Mouse (Mus musculus) kidney, embryonic 16.5 days (tissue): ENCODE results near the gene Tmem229a. TPM values are rescaled to one million over a fixed set of nuclear protein-coding genes. Genes with fewer than 3 reads are reported as not detected.
A peak's percentile ranks its signal among the peaks of the same experiment; 100 is the strongest.

Experiments
- ATAC-seq: fragments of 200-750 bp; cut with Nextera tagmentation; 2 replicates; pipeline ENCODE4 v1.8.0; 2017; ENCODE audit warnings: moderate TSS enrichment; ENCODE audit not compliant: low FRiP score, low TSS enrichment
- H3K27ac ChIP-seq: fragments of 300-500 bp; sonication (generic); 2 replicates; pipeline ENCODE4 v1.5.1; 2014; ENCODE audit warnings: low read length
- H3K27me3 ChIP-seq: fragments of 300-500 bp; sonication (generic); 2 replicates; pipeline ENCODE4 v1.6.1; 2014; ENCODE audit warnings: low read length, control low read depth, mixed read lengths; ENCODE audit not compliant: insufficient read depth
- H3K36me3 ChIP-seq: fragments of 300-500 bp; sonication (generic); 2 replicates; pipeline ENCODE4 v1.6.1; 2014; ENCODE audit warnings: low read length, control low read depth, mixed read lengths; ENCODE audit not compliant: insufficient read depth
- H3K4me1 ChIP-seq: fragments of 300-500 bp; sonication (generic); 2 replicates; pipeline ENCODE4 v1.6.1; 2014; ENCODE audit warnings: low read length, control low read depth, mixed read lengths; ENCODE audit not compliant: insufficient read depth
- H3K4me2 ChIP-seq: fragments of 300-500 bp; sonication (generic); replicated peaks from 2 replicates; pipeline ENCODE4 v1.6.1; 2014; ENCODE audit warnings: low read depth, low read length
- H3K4me3 ChIP-seq: fragments of 300-500 bp; sonication (generic); 2 replicates; pipeline ENCODE4 v1.5.1; 2014; ENCODE audit warnings: mild to moderate bottlenecking, low read length
- H3K9ac ChIP-seq: fragments of 300-500 bp; sonication (generic); replicated peaks from 2 replicates; pipeline ENCODE4 v1.6.1; 2014; ENCODE audit warnings: low read length
- H3K9me3 ChIP-seq: fragments of 300-500 bp; sonication (generic); 2 replicates; pipeline ENCODE4 v1.6.1; 2016; ENCODE audit warnings: low read length, control low read depth
- WGBS: fragments of 180-500 bp; shearing (Covaris S2); extraction: QIAGEN DNeasy Blood & Tissue Kit; methylation state at CpG from one replicate; pipeline ENCODE4 v1.1.7; 2014; 5-methylcytosine and 5-hydroxymethylcytosine counted together
- polyA plus RNA-seq: library from polyadenylated mRNA; unstranded; fragments of >200 nt; fragmentation: Nextera tagmentation; extraction: Ambion mirVana; gene quantifications from 2 replicates; pipeline ENCODE4 v1.2.1, GENCODE M21; 2015

The Tmem229a gene
- polyA plus RNA-seq, 1 experiment from 2014 or later, result 11.3 TPM

DNA sequence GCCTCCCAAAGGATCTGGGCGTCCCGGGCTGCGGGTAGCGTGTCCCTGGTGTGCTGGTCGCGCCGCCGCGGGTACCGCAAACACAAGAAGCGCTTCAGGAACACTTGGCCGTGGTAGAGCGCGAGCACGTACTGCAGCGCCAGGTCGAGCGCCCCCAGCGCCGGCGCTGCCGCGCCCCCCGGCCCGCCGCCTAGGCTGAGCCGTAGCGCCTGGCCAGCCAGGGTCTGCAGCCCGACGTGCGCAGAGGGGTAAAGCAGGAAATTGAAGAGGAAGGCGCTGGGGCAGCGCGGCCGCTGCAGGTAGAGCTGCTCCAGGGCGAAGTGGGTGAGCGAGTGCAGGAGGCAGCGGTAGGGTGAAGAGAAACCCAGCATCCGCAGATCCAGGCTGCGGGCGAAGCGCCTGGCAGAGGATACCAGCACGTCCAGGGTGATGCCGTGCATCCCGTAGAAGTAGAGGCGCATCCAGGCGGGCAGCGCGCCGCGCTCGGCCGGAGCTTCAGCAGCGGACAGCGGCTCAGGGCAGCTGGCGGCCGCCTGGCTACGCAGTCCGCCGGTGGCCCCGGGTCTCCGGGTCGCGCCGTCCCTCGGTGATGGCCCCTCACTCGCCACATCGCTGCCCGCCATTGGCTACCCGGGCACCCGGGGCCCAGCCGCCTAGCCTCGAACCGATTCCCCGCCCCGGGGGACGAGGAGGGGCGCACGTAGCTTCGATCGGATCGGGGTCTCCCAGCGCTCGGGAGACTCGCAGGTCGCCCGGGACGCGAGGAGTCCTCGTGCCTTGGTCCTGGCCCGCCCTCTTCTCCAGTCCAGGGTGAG lies 759 bp downstream of the Tmem229a start:
- Histone ChIP-seq H3K27me3 (peaks cover 15% of the 10 kb centered on the region; the same call in 1 of the 2 replicates), H3K4me1 (peaks cover 7% of the 10 kb centered on the region; the same call in 1 of the 2 replicates), H3K9ac (peak overlapping the region; percentile 72), H3K4me2 (peak overlapping the region; percentile 98), H3K36me3 (no peaks in the 10 kb centered on the region), H3K9me3 (no peaks in the 10 kb centered on the region), H3K27ac (peak overlapping the region; percentile 87), H3K4me3 (peak overlapping the region; percentile 67)
- under 1% methylated on average over 86 of the region's 91 CpGs for WGBS
- ATAC-seq, result peak; percentile 79

DNA sequence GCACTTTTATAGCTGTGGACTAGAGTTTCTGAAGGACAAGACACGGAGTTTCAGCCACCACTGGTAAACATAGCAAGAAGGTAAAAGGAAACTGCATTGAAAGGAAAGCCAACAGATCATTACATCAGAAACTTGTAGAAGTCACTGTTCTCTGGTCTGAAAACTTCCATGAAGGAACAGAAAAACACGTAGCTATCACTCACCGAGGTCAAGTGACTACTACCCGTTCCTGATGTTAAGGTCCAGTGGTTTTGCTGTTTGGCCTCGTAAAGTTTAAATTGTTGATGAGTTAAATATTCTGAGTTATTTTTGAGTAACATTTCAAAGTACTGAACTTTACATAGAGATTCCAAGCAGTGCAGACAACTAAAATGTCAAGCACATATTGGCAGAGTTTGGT lies 2.0 kb downstream of the Tmem229a start:
- Histone ChIP-seq H3K9ac (0 out of 2 replicates have a peak overlapping the region, but pooled peaks have one; percentile 41), H3K36me3 (no peaks in the 10 kb centered on the region), H3K9me3 (no peaks in the 10 kb centered on the region), H3K4me3 (peak overlapping the region; percentile 67), H3K4me2 (peak overlapping the region; percentile 98), H3K27me3 (peaks cover 15% of the 10 kb centered on the region; the same call in 1 of the 2 replicates), H3K27ac (no peak overlapping the region), H3K4me1 (peaks cover 7% of the 10 kb centered on the region; the same call in 1 of the 2 replicates)
- ATAC-seq, result no peak
- 39% methylated on average over 5 of the region's 5 CpGs for WGBS

DNA sequence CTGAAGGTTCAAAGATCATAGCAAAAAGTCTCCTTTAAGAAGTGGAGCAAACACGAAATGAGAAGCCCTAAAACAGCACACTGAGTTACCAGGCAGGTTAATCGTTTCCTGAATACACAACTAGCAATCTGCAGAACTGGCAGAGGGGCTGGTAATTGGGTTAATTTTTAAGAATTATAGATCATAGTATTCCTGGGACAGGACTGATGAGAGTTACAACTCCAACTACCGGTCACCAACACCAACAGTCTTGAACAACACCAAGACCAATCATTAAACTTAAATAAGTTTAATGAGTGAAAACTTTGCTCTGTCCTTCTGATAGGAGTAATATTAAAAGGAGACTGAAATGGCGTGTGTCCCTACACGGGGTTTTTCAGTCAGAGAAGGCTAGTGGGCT lies 3.8 kb downstream of the Tmem229a start:
- Histone ChIP-seq H3K27ac (peak overlapping the region; percentile 46; the same call in 1 of the 2 replicates), H3K9me3 (no peaks in the 10 kb centered on the region), H3K36me3 (no peaks in the 10 kb centered on the region), H3K4me3 (peak overlapping the region; percentile 21), H3K27me3 (peaks cover 15% of the 10 kb centered on the region; the same call in 1 of the 2 replicates), H3K4me1 (peaks cover 7% of the 10 kb centered on the region; the same call in 1 of the 2 replicates), H3K9ac (no peak overlapping the region), H3K4me2 (peak overlapping the region; percentile 98)
- ATAC-seq, result peak; percentile 6; the same call in 1 of the 2 replicates
- 56% methylated on average over 5 of the region's 5 CpGs for WGBS

DNA sequence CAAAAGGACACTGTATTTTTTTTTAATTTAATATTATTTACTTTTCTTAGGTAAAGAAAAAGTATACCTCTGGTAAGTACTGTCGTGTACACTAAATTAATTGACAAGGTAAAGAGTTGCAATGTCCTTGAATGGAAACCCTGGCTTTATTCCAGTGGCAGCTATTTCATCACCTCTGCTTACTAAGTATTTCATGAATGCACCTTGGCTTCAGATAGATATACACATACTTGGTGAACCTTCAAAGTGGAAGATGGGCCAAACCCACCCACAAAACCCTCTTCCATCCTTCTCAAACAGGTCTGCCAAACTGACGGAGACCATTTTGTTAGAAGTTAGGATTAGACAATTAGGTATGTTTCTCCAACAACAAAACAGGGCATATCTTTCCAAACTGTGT lies 5.4 kb downstream of the Tmem229a start:
- ATAC-seq, result no peak
- Histone ChIP-seq H3K36me3 (no peaks in the 10 kb centered on the region), H3K9ac (no peak overlapping the region), H3K4me3 (no peak overlapping the region), H3K27ac (no peak overlapping the region), H3K4me2 (no peak overlapping the region), H3K4me1 (no peaks in the 10 kb centered on the region), H3K27me3 (peaks cover 15% of the 10 kb centered on the region; the same call in 1 of the 2 replicates), H3K9me3 (no peaks in the 10 kb centered on the region)
- WGBS, result 91% methylated on average over 2 of the region's 2 CpGs

DNA sequence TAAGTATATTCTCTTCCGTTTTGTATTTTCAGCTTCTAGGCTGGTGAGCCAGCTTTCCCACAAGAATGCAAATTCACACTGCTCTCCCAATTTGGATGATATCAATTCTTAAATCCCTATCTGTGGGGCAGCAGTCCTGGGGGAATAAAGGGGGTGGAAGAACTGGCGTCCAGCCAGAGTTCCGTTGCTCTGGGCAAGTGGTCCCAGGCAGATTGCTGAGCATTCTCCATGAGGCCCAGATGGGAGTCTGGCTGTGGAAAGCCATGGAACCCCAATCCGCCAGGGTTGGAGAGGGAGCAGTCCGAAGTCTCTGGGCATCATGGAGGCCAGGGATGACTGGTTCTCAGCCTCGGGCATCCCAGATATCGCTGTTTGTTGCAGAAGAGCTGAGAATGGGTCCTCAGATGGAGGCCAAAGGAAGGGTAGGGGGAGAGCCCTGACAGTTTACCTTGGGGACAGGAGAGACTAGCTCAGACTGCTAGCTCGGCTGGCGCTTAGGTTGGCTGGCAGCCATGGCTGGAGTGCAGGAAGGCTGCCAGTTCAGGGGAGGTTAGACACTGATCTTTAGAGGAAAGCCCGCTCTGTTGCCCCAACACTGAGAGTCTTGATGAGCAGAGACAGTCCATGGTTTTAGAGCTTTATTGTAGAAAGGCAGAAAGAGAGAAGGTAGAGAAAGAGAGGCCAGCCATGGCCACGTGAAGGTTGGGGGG lies 30.9 kb downstream of the Tmem229a start:
- H3K9me3 ChIP-seq, result peaks cover 9% of the 10 kb centered on the region
- no peak overlapping the region for H3K4me3 ChIP-seq
- WGBS, result 89% methylated on average over 11 of the region's 11 CpGs
- no peaks in the 10 kb centered on the region for H3K36me3 ChIP-seq
- no peak overlapping the region for H3K4me2 ChIP-seq
- no peak overlapping the region for H3K27ac ChIP-seq
- no peaks in the 10 kb centered on the region for H3K27me3 ChIP-seq
- ATAC-seq, result no peak
- H3K9ac ChIP-seq, result no peak overlapping the region
- no peaks in the 10 kb centered on the region for H3K4me1 ChIP-seq

DNA sequence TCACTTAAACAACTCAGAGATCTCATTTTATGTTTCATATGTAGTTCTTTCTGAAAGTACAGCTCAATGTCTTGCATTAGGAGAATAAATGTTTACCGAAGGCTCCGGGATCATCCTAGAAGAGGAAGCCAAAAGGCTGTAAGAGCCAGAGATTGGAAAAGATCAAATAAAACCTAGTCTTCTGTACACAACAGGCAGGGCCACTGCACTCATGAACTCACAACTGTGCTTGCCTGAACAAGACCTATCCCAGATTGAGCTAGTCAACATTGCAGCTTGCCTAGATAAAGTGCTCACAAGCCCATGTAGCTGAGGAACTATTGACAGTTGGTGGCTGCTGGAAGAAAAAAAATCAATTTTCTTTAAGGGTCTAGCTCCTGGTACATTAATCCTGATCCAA lies 42.5 kb downstream of the Tmem229a start:
- H3K9ac ChIP-seq, result no peak overlapping the region
- H3K27me3 ChIP-seq, result no peaks in the 10 kb centered on the region
- no peaks in the 10 kb centered on the region for H3K36me3 ChIP-seq
- WGBS, result 89% methylated on average over 2 of the region's 2 CpGs
- H3K9me3 ChIP-seq, result no peaks in the 10 kb centered on the region
- H3K4me1 ChIP-seq, result no peaks in the 10 kb centered on the region
- ATAC-seq, result no peak
- no peak overlapping the region for H3K27ac ChIP-seq
- no peak overlapping the region for H3K4me2 ChIP-seq
- H3K4me3 ChIP-seq, result no peak overlapping the region

DNA sequence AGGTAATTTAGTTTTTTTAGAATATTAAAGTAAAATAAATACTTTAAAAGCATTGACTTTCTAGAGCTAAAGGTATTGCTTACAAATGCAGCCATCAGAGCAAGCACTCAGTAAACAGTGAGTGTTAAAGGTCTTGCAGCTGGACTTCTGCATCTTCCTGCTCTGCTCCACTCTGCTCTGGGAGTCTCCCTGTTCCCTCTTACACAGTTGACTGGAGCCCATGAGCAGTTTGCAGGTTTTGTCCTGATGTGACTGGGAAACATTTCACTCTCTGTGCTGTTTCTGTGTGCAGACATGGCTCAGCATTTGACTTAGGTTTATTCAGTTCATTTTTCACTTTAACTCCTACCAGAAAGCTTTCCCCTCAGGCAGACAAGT lies 45.4 kb downstream of the Tmem229a start:
- peak; percentile 61; the same call in 1 of the 2 replicates for ATAC-seq
- H3K4me2 ChIP-seq, result no peak overlapping the region

DNA sequence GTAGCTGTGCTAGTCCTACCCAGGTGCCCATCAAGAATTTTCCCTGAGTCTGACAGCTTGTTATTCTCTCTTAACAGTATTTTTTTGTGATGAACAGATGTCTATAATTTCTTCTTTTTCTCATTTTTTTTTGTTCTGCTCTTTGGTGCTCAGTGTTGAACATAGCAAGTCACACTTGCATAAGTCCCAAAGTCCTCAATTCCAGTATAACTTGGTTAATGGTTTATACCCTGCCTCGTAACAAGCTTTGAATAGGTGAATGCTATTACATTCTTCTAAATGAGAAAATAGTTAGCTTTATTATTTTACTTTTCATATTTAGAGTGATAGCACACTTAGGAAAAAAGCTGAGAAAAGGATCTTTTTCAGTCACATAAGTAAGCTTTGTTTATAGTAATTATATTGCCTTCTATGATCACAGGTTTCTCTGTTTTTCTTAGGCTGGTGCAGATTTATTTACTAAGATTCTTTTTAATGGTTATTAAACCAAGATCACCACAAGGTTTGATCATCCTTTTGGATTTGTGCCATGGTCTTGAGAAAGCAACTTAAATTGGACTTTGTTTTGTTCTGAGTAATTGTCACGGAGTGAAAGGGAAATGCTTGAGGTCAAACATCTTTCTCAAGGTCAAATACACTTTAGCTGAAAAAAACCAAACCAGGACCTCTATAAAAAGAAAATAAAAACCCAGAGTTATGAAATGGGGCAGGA lies 45.9 kb downstream of the Tmem229a start:
- no peak overlapping the region for H3K4me3 ChIP-seq
- WGBS, result 54% methylated on average over 2 of the region's 2 CpGs
- ATAC-seq, result no peak

More for the DNA sequence above, 45.4 kb downstream of the Tmem229a start:
- no peak overlapping the region for H3K4me3 ChIP-seq
- no peaks in the 10 kb centered on the region for H3K36me3 ChIP-seq
- no peaks in the 10 kb centered on the region for H3K9me3 ChIP-seq
- H3K4me1 ChIP-seq, result no peaks in the 10 kb centered on the region
- H3K9ac ChIP-seq, result no peak overlapping the region
- H3K27me3 ChIP-seq, result no peaks in the 10 kb centered on the region
- no peak overlapping the region for H3K27ac ChIP-seq

DNA sequence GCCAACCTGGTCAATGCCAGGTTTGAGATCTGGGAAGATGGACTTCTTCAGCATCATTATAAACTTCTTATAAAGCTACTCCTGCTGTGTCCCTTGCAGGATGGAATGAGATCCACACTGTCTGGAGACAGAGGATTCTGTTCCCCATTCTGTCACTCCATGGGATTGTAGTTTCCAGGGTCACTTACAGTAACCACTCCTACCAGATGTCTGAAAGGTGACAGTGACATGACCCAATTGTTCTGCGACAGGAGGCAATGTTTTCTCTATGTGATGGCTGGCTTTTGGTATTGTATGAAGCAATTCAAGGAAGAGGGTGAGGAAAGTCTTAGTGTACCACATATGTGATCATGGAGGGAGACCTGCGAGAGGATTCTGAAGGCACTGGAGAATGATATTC lies 48.3 kb downstream of the Tmem229a start:
- Histone ChIP-seq H3K27ac (no peak overlapping the region), H3K36me3 (no peaks in the 10 kb centered on the region), H3K9me3 (no peaks in the 10 kb centered on the region), H3K4me3 (no peak overlapping the region), H3K4me1 (no peaks in the 10 kb centered on the region), H3K4me2 (no peak overlapping the region), H3K9ac (no peak overlapping the region), H3K27me3 (no peaks in the 10 kb centered on the region)
- WGBS, result 88% methylated on average over 2 of the region's 2 CpGs
- no peak for ATAC-seq

More for the DNA sequence above, 45.9 kb downstream of the Tmem229a start:
- no peaks in the 10 kb centered on the region for H3K36me3 ChIP-seq
- no peaks in the 10 kb centered on the region for H3K27me3 ChIP-seq
- H3K27ac ChIP-seq, result no peak overlapping the region
- no peak overlapping the region for H3K9ac ChIP-seq
- H3K4me2 ChIP-seq, result no peak overlapping the region
- no peaks in the 10 kb centered on the region for H3K9me3 ChIP-seq
- no peaks in the 10 kb centered on the region for H3K4me1 ChIP-seq
